Mouse (Mus musculus) frontal cortex, postnatal 14 days (tissue): ENCODE data around the gene Dcst2.

Experiments used
- DNase-seq, 2 experiments: peaks; one replicate each; pipeline ENCODE4 v3.0.0; 2022; ENCODE audit warnings: low spot score in 2 of 2

Gene Dcst2

DNA sequence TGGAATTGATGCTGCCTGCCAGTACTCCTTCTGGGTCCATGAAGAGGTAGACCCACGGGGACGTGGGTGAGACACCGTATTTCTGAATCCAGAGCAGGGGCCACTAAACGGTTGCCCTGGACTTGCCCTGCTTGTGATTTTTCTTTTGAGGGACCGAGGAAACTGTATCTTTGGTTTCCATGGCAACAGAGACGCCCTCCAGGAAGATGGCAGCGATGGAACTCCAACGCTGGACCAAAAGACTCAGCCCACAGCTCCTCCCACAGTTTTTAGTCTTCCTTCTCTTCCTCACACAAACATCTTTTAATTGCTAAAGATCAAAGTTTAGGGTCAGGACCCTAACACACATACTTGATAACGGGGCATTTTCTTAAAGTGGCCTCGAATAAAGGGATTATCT lies 29.8 kb upstream of the Dcst2 start:
- no peak for DNase-seq

DNA sequence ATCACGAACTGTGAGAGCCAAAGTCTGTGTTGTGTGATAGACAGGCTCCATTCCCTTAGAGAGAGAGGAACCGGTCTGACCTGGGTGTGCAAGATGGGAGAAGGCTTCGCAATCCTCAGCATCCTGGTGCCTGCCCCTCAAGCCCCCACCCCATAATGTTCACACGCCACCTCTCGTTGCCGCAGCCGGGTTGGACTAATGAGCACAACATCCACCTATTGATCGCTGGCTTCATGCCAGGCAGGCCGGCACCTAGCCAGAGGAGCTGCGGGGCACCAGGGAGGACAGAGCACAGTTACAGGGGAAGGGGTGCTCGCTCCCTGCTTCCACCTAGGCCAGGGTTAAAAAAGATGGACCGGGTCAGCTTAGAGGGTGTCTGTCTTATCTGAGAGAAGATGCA lies 29.3 kb upstream of the Dcst2 start:
- DNase-seq: no peak

DNA sequence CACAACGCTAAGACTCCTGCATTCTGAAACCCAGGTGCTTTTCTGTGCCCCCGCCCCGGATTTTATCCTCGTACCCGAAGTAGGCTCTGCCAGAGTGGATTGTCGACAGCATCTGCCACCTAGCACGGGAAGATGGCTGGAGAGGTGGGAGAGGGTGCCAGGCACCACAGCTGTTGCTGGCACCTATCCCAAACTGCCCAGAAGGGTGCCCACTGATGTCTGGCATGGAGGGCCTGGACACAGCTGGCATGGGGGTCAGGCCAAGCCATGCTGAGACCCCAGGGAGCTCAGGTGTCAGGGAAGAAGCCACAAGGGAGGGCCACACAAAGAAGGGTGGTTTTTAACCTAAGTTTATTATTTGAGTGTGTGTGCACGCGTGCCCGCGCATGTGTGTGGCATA lies 28.7 kb upstream of the Dcst2 start:
- no peak for DNase-seq

DNA sequence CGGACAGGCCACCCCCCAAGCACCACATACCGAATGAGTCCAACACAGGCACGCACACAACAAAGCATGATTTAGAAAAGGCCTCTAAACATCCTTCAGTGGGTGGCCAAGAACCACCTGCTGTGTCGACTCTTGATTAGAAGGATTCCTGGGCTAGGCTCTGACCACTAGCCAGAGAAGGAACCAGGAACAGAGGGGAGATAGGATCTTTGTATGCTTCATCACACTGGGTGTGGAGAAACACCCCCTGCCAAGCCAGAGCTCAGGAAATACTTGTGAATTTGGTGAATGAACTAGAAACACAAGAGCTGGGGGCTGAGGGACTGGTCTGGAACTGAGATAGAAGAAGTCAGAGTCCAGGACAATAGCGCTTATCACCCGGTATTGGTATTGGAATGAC lies 25.2 kb upstream of the Dcst2 start:
- DNase-seq: no peak

DNA sequence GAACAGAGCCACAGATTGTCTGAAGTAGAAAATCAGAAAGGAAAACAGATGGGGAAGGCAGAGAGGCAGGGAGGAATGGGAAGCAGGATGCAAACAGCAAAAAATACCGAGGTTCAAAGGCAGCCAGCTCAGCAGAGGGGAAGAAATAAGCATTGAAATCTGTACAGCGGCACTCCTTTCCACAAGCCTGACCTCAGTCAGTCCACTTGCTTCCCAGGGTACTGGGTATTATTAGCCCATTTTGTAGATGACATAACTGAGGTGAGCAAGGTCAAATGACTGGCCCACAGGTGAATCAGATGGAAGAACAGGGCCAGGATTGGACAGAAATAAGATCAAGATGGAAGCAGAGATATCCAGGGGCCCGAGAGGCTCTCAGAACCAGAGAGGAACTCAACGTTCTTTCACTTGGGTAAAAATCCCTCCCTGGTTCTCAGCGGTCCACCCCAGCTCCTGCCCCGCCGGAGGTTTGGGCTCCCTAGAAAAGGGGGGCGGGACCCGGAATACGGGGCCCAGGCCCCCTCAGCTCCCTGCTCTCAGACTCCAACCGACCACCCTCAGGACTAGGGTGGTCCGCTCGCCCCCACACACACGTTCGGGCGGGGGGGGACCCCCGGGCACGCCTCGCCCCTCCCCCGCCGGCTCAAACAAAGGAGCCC lies 24.6 kb upstream of the Dcst2 start:
- DNase-seq: no peak

DNA sequence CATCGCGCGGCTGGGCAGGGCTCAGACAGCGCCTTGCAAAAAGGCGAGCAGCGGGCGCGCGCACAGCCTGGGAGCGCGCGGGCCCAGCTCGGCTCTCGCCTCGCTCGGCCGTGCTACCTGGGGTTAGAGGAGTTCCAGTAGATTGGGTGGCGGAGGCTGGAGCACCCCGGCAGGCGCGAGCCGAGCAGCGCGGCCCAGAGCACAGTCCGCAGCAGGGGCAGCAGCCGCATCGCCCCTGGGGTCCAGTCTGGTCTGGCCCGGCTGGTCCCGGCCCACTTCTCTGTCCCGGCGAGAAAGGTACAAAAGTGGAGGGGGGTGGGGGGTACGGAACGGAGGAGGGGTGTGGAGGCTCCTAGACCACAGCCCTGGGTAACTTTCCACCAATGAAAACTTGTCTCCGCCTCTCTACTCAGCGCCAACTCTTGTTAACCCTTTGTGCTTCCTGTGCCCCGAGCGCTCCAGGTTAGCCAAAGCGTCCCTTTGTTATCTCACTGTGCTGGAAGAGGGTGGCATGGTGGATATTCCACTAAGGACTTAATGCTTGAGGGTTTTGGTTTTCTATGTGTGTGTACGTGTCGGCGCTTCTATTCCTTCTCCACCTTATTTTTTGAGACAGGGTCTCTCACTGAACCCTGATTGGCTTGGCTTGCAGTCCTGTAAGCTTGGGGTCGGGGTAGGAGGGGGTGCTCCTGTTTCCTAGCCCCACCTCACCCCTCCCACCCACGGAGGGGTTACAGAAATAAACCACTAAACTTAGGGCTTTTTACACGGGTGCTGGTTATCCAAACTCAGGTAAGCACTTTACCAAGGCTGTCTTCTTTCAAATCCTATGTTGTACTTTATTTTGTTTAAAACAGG lies 23.8 kb upstream of the Dcst2 start, which contains the start of gene Efna4:
TSS of gene Efna4 (minus strand) at position 308 of the 858 bp plus-strand sequence.
- no peak for DNase-seq

DNA sequence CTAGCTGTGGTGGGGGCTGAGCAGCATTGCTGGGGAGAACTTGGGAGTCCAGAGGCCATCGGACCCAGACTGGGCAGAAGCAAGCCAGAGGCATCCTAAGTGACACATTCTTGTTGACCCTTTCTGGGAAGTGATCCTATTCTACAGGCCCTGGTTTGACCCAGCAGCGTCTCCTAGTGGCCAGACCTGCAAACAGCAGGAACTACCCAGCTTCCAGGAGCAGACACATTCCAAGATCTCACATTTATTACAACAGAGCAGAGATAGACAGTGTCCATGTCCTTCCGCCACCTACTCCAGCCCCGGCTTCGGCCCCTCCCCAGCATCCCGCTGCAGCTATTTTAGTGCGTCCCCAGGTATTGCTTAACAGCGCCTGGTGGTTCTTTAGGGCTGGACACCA lies 22.4 kb upstream of the Dcst2 start:
- DNase-seq: peak; percentile 49 to 59

DNA sequence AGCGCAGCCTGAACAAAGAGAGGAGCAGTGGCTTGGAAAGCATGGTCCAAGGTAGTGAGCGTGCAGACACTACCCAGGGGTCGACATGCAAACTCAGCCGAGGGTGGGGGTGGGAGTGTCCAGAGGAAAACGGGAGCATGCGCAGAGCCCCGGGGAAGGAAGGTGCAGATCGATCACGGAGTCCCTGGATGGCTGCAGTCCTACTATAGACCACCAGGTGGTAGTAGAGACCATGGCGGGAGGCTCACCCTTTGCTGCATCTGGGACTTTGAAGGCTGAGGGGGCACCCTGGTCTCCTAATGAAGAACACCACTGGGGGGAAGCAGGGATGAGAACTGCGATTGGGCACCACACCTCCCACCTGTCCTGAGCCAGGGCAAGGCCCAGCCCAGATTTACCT lies 21.3 kb upstream of the Dcst2 start:
- peak; percentile 50 to 73 for DNase-seq

DNA sequence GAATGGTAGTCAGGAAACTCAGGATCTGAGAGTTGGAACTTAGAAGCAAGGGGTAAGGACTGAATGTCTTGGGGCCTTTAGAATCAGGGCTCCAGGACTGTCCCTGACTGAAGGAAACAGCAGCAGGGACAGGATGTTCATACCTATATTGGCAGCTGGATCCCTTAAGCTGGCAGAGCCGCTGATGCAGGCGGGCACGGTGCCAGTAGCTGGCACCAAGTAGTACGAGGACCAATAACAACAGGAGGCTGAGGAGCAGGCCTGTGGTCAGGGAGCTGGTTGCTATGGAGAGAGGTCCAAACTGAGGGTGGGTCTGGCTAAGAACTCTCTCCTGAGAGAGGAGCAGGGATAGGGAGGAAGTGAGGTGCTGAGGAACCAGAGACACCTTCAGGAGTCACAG lies 20.0 kb upstream of the Dcst2 start:
- DNase-seq: no peak

DNA sequence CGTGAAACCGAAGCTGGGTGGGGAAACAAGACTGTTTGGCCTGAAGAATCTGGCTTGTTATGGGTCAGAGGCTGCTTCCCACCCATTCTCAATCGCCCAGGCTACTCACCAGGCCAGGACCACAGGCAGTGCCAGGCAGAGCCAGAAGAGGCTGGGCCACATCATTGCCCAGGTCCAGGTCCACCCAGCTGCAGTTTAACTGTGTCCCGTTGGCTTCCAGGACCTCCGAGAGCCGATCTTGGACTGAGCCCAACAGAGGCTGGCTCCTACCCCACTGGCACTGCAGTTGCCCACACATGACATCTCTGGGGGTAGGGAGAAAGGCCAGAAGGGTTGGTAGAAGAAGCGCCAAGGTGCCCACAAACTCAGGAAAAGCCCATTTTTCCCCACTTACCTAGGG lies 18.5 kb upstream of the Dcst2 start:
- no peak for DNase-seq

DNA sequence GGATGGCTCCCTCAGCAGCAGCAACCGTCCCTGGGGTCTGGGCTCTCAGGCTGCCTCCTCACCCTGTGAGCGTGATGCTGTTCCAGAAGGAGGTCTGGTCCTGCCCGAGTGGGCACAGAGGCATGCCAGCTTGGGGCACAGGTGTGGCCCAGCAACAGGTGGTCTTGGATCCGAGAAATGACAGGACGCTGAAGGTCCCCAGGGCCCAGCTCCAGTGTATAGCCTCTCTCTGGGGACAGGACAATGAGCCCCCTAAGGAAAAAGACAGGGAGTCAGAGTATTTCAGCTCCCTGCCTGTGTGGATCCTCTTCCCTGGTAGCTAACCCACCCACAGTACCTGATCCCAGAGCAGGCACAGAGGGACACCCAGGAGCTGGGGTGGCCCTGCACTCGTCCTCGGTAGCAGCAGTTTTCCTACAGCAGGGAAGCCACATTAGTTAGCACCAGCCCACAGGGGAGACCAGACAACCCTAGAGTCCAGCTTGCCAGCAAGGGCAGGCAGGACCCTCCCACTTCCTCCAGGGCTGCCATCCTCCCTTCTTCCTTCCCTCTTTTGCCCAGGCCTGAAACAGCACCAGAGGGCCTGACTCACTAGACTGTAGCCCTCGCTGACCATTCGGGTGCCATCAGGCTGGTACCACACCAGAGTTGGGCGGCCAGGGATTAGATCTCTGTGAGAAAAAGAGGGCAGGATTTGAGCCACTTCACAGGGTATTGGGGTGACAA lies 14.8 kb upstream of the Dcst2 start:
- no peak for DNase-seq

DNA sequence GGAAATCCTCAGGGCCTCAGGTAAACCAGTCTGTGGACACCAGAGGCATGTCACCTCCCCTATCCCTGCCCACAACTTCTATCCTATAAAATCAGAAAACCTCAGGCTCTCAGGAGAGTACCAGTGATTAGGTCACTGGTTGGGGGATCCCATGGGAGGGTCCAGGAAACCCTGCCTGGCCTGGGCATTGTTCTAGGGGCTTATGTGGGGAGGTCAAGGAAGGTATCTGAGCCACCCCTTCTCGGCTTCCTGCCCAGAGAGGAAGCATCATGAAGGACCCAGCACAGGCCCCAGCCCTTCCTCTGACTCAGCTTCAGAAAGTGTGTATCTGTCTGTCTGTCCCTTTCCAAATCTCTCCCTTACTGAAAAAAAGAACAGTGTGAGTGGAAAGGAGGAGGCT lies 13.9 kb upstream of the Dcst2 start:
- DNase-seq: no peak

DNA sequence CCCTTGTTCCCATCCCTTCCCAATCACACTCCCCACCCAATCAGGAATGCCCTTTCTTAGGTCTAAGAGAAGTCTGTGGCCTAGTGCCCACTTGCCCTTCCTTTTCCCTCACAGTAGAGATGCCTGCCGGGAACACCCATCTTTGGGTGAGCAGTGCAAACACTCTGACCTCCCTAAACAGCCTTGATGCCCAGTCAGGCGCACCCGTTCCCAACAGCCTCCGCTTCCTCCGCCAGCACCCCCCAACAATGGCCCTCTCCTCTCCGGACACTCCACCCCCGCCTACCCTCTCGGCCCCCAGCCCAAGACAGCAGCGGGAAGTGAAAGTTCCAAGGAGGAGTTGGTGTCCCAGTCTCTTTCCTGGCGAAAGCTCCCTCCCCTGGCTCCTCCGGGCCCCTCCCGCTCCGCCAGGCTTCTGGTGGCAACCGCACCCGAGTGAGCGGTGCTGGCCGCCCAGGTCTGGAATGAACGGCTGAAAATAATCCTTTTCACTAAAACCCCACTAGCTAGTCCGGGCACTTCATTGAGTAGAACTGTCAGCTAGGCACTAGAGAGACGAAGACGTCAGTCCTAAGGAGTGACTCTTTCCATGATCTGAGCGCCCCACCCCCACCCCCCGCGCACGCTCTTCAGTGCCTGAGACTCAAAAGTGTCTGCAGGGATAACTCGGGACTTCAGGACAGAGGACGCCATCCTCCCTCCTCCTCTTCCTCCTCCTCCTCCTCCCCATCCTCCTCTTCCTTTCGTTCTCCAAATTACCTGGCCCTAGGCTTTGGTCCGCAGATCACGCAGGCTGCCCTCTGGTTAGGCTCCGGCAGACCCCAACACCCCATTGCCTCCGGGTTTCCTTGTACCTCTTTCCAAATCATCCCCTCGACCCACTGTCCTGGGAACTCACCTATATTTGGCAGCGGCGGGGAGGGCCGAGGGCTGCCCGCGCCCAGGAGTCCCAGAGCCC lies 12.6 kb upstream of the Dcst2 start:
- DNase-seq: no peak

DNA sequence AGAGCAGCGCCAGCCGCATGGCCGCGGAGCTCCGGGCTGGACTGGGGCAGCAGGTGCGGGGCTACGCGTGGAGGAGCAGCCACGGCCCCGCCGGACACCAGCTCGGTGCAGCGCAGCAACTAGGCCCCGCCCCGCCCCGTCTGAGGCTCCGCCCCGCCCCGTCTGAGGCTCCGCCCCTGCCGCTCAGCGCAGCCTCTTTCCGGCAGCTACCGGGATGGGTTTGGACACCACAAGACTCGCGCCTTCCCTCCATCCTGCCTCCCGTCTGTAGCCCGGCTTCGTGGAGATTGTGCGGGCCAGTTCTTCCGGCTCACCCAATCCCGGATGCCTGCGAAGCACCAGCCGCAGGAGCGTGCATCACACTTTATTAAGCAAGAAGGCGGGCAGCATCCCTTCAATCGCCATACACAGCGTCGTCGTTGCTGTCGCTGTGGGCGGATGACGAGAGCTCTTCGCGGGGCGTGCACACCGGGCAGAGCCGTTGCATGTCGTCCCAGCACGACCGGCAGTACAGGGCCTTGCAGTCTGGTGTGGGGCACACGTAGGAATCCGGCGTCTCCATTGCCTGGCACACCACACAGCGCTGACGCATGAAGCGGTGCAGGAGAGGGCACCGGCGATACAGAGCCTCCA lies 11.8 kb upstream of the Dcst2 start, which contains the start of gene Adam15:
TSS of gene Adam15 (minus strand) at position 128 of the 633 bp plus-strand sequence.
- DNase-seq: peak; percentile 78 to 89

DNA sequence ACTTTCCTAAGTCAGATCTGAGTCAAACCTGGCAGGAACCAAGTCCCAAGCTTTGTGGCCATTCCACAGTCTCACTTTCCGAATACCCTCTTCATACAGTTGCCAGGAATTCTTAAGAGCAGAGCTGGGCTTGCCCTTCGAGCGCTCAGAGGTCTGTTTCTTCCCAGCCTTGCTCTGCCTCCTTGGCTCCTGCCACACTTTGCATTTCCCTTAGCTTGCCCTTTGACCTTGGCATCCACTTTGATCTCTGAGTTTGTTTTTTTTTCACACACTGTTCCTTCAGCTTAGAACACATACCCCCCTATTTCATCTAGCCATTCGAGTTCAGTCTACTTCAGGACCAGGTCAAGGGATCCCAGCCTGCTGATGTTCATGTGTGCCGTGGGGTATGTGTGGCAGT lies 10.5 kb upstream of the Dcst2 start:
- DNase-seq: no peak

DNA sequence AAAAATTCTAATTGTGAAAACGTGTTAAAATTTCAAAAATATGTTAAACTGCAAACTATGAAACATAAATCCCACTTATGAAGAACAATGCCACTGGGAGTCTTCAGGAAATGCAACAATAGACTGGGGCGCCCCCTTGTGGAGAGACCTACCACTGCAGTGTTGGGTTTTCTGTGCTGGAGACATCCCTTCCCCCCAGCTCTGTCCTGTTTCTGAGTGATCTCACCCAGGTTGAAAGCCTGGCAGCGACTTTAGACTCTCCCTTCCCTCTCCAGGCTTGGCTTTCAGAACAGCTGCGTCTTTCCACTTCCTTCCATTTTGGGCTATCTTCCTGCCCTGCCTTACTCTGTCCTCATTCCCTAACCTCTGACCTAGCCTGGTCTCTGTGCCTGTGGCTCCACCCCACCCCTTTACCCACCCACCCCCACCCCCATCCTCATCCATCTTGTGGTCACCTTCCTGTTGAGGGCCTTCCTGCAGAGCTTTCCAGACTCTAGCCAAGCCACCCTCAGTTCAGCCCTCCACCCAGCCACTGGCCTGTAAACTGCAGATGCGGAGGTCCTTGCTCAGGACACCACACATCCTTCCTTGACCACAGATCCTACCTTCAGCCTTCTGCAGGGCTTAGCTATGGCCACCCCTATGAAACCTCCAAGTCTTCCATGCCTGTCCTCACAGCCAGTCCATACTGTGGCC lies 6.8 kb upstream of the Dcst2 start:
- DNase-seq: peak; percentile 66 to 79

DNA sequence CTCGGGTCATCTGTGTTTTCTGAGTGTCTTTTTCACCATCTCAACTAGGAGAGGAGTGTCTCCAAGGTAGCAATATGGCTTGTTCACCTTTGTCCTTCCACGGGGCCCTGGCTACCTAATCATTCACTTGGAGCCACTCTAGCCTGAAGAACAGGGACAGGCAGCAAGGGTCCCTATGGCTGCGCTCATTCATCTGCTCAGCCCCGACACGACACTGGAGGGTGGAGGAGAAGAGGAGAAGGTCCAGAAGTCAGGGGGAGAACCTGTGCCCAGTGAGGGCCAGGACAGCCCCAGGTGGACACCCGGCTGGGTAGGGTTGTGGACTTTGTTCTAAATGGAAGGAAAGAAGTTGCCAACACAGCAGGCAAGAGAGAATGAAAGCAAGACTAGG lies 6.3 kb upstream of the Dcst2 start:
- DNase-seq: no peak

DNA sequence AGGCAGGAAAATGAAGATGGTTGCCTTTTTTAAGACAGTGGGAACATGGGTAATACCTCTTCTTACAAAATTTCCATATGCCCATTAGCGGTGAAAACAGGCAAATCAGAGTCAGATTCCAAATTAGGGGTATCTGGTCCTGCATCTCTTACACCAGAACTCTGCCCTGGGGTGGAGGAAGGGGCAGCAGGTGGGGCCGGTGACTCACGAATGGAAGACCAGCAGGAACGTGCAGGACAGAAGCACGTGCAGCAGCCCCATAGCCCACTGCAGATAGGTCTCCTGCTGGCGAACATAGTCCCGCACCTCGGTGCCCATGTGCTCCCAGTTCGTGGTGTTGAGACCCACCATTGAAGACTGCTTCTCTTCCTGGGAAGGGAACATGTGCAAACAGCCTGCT lies 5.7 kb upstream of the Dcst2 start:
- DNase-seq: no peak

DNA sequence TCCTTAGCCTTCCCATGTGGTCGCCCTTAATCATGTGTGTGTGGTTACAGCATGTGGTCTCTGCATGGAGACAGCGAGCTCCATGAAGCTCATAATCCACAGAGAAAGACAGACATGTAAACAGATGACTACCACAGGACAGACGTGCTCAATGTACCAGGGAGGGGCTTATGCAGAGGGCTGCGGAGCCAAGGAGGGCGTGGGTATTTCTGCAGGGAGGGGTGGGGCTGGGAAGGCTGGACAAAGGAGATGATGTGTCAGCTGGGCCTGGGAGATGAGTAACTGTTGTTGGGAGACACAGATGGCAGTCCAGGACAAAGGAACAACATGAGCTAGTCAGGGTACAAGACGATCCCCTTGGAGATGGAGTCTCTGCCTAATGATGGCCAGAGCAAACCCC lies 2.1 kb upstream of the Dcst2 start:
- DNase-seq: no peak

DNA sequence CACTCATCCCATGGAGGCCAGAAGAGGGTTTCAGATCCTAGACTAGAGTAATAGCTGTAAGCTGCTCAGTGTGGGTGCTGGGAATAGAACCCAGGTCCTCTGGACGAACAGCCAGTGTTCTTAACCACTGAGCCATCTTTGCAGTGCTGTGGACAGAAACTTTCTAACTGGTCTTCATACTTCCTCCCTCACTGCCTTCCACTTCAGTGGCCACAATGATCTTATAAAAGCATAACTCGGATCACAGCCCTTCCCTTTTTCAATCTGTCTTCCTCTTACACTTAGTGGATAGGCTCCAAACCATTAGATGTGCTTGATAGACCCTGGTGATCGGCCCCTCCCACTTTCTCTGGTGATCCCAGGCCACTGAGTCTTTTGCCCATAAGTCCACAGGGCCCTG lies 1.5 kb upstream of the Dcst2 start:
- no peak for DNase-seq
